Mouse (Mus musculus): ENCODE results near the gene Vamp2.

DNA sequence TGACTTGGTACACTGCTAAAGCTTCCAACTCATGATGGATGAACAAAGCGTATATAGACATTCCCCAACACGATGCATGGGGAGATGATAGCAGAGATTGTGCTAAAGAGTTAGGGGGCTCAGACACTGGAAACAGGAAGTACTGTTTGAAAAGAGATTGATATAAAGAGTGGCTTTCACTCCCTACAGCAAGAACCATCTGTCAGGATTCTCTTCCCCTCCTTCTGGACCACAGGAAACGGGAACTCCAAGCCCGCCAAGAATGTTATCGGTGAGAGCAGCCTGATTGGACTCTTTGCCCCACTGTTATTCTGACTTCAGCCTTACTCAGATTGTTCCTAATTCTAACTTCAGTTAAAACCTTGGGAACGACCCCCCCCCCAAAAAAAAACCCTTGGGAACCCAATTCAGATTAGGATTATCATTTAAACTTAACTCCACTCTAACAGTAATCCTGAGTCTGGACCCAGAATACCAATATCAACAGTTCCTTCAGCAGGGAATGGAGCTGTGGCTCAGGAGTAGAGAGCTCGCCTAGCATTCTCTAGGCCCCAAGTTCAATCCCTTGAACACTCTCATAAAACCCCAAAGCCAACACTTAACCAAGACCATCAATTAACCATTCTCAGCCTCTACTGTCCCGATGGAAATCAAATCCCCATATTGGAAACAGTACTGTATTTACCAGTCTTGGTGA lies 40.3 kb downstream of the Vamp2 start:
- TF ChIP-seq ZNF384 (IDR thresholded peaks at IDR 0.05; ENCODE audit: low read depth, low read length) (no peak), MAFK (IDR thresholded peaks at IDR 0.05; ENCODE audit: insufficient read depth, low read depth, low read length) (no peak)
